35 mouse cellular contexts compared by ENCODE assay signal in genomic region chr11:78505430-78505829, GRCm38 (mm10). TPM values are rescaled to one million over a fixed set of nuclear protein-coding genes. Genes with fewer than 3 reads are reported as not detected.
"Had no signal": no experiment of that assay in that cellular context is flagged by ENCODE, and none has a peak within 500 bp of the region (broad histone marks: within the 10 kb centered on the region; RNA-seq: fewer than 3 reads in every experiment).

No protein-coding gene starts in this region.

- H3K9ac ChIP-seq: embryonic facial prominence, embryonic 12.5 days; embryonic facial prominence, embryonic 13.5 days; forebrain, embryonic 12.5 days; forebrain, embryonic 13.5 days; forebrain, embryonic 15.5 days; forebrain, postnatal 0 days; heart, embryonic 12.5 days had no signal

- H3K4me3 ChIP-seq: embryonic facial prominence, embryonic 12.5 days; embryonic facial prominence, embryonic 13.5 days; erythroblast, embryonic 14.5 days; forebrain, embryonic 10.5 days; forebrain, embryonic 12.5 days; forebrain, embryonic 13.5 days; forebrain, embryonic 15.5 days; gastrocnemius, adult 2 months; heart, adult 2 months; heart, embryonic 10.5 days; heart, embryonic 12.5 days had no signal

- ATAC-seq: forebrain, embryonic 13.5 days; forebrain, embryonic 14.5 days; forebrain, embryonic 15.5 days; forebrain, embryonic 16.5 days; forebrain, postnatal 0 days had no signal

- H3K9me3 ChIP-seq: embryonic facial prominence, embryonic 12.5 days; embryonic facial prominence, embryonic 13.5 days; forebrain, embryonic 10.5 days; forebrain, embryonic 12.5 days; forebrain, embryonic 13.5 days; forebrain, embryonic 15.5 days; heart, embryonic 10.5 days; heart, embryonic 12.5 days had no signal

- DNase-seq: cerebellum, adult 8-10 months; cerebellum, adult 9-11 months; cerebellum, postnatal 10 days; cerebellum, postnatal 14 days; cerebellum, postnatal 25 days; cerebellum, postnatal 36 days; embryo, embryonic 11 days; forebrain, postnatal 0 days; gastrocnemius, adult 2 months; gastrocnemius, postnatal 10 days; gastrocnemius, postnatal 14 days; gastrocnemius, postnatal 25 days; gastrocnemius, postnatal 36 days; heart, adult 18-20 months; heart, adult 2 months had no signal

- H3K4me2 ChIP-seq: embryonic facial prominence, embryonic 12.5 days; embryonic facial prominence, embryonic 13.5 days; forebrain, embryonic 12.5 days; forebrain, embryonic 13.5 days; forebrain, embryonic 15.5 days; heart, embryonic 11.5 days; heart, embryonic 12.5 days had no signal

- H3K4me1 ChIP-seq: embryonic facial prominence, embryonic 12.5 days; embryonic facial prominence, embryonic 13.5 days; forebrain, embryonic 12.5 days; forebrain, embryonic 13.5 days; heart, embryonic 10.5 days; heart, embryonic 12.5 days had no signal

- H3K27ac ChIP-seq: embryonic facial prominence, embryonic 12.5 days; embryonic facial prominence, embryonic 13.5 days; forebrain, embryonic 10.5 days; forebrain, embryonic 12.5 days; forebrain, embryonic 13.5 days; forebrain, embryonic 15.5 days; gastrocnemius, adult 2 months; heart, adult 2 months; heart, embryonic 10.5 days had no signal

- H3K27me3 ChIP-seq: forebrain, embryonic 15.5 days had no signal

RNA-seq across cellular contexts. Expression of gene Sebox, which starts 2.2 kb away (rescaled TPM):
- total RNA-seq: common myeloid progenitor, adult 5-6 weeks; gastrocnemius, adult 2 months; gastrocnemius, adult 8-10 months; gastrocnemius, postnatal 10 days; gastrocnemius, postnatal 14 days; gastrocnemius, postnatal 25 days; gastrocnemius, postnatal 36 days; gastrocnemius, postnatal 4 days; granulocyte monocyte progenitor cell, adult 5-6 weeks; heart, adult 18-20 months; heart, adult 2 months; heart, adult 8-10 months had no signal
- polyA plus RNA-seq: embryonic facial prominence, embryonic 11.5 days; embryonic facial prominence, embryonic 12.5 days; embryonic facial prominence, embryonic 13.5 days; erythroblast, embryonic 14.5 days; forebrain, embryonic 10.5 days; forebrain, embryonic 11.5 days; forebrain, embryonic 12.5 days; forebrain, embryonic 15.5 days; forebrain, postnatal 0 days; gonadal fat pad, adult 2 months; heart, adult 2 months; heart, embryonic 10.5 days; heart, embryonic 11.5 days; heart, embryonic 12.5 days had no signal

RNA-seq across cellular contexts. Expression of gene Vtn, which starts 6.5 kb away (rescaled TPM):
- total RNA-seq: common myeloid progenitor, adult 5-6 weeks; granulocyte monocyte progenitor cell, adult 5-6 weeks had no signal

RNA-seq across cellular contexts. Expression of gene Sarm1, which starts 7.9 kb away (rescaled TPM):
- total RNA-seq: common myeloid progenitor, adult 5-6 weeks; granulocyte monocyte progenitor cell, adult 5-6 weeks had no signal
- polyA plus RNA-seq: erythroblast, embryonic 14.5 days had no signal
